Mouse (Mus musculus): ENCODE data around the gene Pak4. TPM values are rescaled to one million over a fixed set of nuclear protein-coding genes. Genes with fewer than 3 reads are reported as not detected.
A peak's percentile ranks its signal among the peaks of the same experiment; 100 is the strongest.

Gene Pak4
- polyA plus RNA-seq, 1 experiment from 2014 or later, result 28.0 TPM

DNA sequence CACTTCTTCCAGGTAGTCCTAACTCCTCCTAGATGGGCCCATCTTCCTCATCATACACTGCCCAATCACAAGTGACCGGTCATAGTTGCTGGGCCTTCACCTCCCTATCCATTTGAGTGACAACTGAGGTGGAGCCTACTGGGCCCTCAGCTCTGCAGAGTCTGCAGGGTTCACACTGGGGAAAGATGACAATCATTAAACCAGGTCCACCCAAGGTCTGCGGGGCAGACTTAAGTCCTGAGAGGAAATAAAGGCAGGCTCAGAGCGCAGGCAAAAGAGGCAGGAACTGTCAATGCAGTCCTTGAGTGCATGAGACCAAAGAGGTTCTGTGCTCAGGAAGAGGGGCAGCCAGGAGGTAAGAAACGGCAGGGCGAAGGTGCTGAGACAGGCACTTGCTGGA lies 25.3 kb downstream of the Pak4 start:
- Histone ChIP-seq H3K4me3 (replicated peaks) (no peak overlapping the region), H3K36me3 (peaks cover 15% of the 10 kb centered on the region), H3K9me3 (no peaks in the 10 kb centered on the region), H3K9ac (replicated peaks) (no peak overlapping the region), H3K4me1 (replicated peaks) (peaks cover 25% of the 10 kb centered on the region; the same call in 1 of the 2 replicates), H3K27me3 (no peaks in the 10 kb centered on the region), H3K27ac (no peak overlapping the region), H3K4me2 (replicated peaks) (no peak overlapping the region)
- WGBS, result 95% methylated on average over 5 of the region's 5 CpGs
- no peak for ATAC-seq

DNA sequence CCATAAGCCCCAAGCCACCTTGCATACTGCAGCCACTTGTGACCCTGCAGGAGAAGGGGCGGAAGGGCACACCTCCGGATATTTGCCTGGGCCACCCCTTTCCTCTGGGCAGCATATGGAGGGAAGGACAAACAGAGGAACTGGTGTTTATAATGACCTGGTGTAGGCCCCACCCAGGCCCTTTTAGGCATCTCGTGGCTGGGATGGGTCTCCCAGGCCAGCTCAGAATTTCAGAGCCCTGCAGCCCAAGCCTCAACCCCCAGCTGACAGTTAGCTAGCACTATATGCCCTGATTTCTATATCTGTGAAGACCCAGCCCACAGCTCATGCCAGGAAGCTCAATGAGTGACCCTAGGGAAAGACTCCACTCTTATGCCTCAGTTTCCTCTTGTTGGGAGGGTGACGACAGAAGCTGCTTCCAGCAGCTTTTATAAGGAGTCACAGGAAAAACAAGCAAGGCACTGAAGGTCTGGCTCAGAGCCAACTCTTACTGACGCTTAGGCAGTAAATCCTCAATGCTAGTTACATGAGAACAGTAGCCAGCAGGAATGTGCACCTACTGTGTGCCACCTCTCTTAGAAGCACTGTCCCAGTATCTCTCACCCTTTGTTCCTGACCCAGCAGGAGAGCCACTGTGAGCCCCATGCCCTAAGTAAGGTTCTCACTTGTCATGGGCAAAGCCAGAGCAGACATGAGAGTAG lies 26.9 kb downstream of the Pak4 start:
- Histone ChIP-seq H3K27me3 (no peaks in the 10 kb centered on the region), H3K4me2 (replicated peaks) (no peak overlapping the region), H3K9me3 (no peaks in the 10 kb centered on the region), H3K27ac (peak overlapping the region; percentile 9; the same call in 1 of the 2 replicates), H3K36me3 (peaks cover 30% of the 10 kb centered on the region), H3K4me1 (replicated peaks) (peaks cover 19% of the 10 kb centered on the region; the same call in 1 of the 2 replicates), H3K9ac (replicated peaks) (no peak overlapping the region), H3K4me3 (replicated peaks) (no peak overlapping the region)
- 53% methylated on average over 5 of the region's 5 CpGs for WGBS
- ATAC-seq, result no peak

DNA sequence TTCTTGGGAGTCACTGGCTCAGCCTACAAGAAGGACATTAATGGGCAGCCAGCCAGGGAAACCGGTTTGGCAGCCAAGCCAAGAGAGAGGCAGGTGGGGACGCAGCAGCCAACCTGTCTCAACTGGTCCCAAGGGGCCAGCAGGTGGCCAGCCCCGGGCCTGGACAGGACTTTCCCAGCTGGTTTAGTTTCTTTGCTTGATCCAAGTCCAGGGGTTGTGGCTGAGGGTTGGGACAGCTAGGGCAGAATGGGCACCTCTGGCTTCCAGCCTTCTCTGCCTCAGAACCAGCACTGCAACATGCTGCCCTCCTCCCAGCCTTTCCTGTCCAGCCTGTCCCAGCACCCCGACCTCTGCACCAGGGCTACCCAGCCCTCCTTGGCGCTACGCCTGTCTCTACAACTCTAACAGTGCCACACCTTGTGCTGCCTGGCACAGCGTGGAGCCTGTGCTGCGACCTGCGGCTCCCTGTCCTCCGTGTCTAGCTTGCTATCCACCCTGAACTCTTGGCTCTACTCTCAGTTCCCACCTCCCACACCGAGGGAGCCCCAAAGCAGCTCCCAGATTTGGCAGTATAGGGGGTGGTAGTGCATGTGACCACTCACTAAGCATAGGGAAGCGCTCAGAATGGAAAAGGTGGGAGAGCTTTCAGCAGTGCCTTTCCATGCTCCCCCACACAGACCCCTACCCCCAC lies 27.5 kb downstream of the Pak4 start:
- H3K4me2 ChIP-seq (replicated peaks), result no peak overlapping the region
- peaks cover 37% of the 10 kb centered on the region for H3K36me3 ChIP-seq
- peak overlapping the region; percentile 9; the same call in 1 of the 2 replicates for H3K27ac ChIP-seq
- no peak overlapping the region for H3K9ac ChIP-seq (replicated peaks)
- no peak for ATAC-seq
- 82% methylated on average over 12 of the region's 12 CpGs for WGBS
- no peaks in the 10 kb centered on the region for H3K27me3 ChIP-seq
- H3K9me3 ChIP-seq, result no peaks in the 10 kb centered on the region
- peaks cover 19% of the 10 kb centered on the region; the same call in 1 of the 2 replicates for H3K4me1 ChIP-seq (replicated peaks)
- H3K4me3 ChIP-seq (replicated peaks), result no peak overlapping the region

DNA sequence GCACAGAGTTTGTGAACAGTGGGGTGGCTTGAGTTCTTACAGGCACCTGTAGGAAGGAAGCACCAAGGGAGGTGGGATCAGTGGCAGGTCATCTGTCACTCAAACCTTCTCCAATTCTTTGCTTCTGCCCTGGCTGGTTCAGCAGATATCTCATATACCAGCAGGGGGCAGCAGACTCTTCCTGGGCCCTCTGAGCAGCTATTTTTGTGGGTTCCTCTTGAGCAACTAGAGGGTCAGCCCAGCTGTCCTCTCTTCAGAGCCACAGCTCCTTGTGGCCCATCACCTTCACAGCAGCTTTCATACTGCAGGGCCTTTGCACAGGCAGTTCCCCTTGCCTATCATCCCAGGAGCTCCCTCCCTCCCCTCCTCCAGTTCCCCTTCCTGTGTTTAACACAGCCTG lies 29.7 kb downstream of the Pak4 start:
- H3K36me3 ChIP-seq, result peaks cover 59% of the 10 kb centered on the region
- no peak for ATAC-seq
- peaks cover 19% of the 10 kb centered on the region; the same call in 1 of the 2 replicates for H3K4me1 ChIP-seq (replicated peaks)

DNA sequence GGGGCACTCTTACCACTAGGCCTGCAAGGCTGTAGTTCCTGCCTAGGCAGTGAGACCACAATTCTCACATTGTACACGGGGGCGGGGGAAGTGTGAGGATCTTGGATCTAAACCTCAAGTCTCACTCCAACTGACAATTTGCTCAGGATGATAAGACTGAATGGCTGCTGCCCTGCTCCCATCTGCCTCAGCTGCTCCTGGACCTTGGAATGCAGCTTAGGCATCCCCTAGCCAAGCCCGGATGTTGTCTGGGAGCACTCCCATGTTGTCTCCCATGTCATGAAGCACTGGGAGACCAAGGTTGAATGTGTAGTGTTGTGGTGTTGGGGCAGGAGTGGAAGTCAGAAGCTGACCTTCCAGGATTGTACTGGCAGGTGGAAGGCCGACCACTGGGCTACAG lies 30.4 kb downstream of the Pak4 start:
- peaks cover 66% of the 10 kb centered on the region for H3K36me3 ChIP-seq
- no peaks in the 10 kb centered on the region for H3K27me3 ChIP-seq
- no peak overlapping the region for H3K27ac ChIP-seq
- H3K4me1 ChIP-seq (replicated peaks), result peaks cover 19% of the 10 kb centered on the region; the same call in 1 of the 2 replicates
- H3K4me2 ChIP-seq (replicated peaks), result no peak overlapping the region
- no peak overlapping the region for H3K9ac ChIP-seq (replicated peaks)
- 93% methylated on average over 4 of the region's 4 CpGs for WGBS
- no peaks in the 10 kb centered on the region for H3K9me3 ChIP-seq
- ATAC-seq, result no peak
- no peak overlapping the region for H3K4me3 ChIP-seq (replicated peaks)

More for the DNA sequence above, 29.7 kb downstream of the Pak4 start:
- Histone ChIP-seq H3K9ac (replicated peaks) (no peak overlapping the region), H3K4me2 (replicated peaks) (no peak overlapping the region), H3K27me3 (no peaks in the 10 kb centered on the region), H3K4me3 (replicated peaks) (no peak overlapping the region), H3K9me3 (no peaks in the 10 kb centered on the region), H3K27ac (no peak overlapping the region)

DNA sequence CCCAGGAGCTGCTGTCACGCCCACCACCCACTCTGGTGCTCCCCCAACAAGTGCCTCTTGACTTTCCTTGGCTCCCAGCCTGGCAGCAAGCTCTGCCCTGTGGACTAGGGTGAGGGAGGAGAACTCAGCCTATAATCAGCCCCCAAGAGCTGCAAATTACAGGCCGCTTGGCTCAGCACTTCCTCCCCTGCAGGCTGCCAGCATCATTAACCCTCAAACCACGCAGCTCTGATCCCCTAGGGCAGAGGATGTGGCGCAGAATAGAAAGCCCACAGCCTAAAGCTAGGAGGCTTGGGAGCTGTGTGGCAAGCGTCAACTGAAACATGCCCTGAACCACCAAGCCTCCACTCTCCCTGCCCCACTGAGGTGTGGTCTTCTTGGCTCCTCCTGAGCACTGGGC lies 32.6 kb downstream of the Pak4 start:
- 86% methylated on average over 5 of the region's 5 CpGs for WGBS
- no peak overlapping the region; the same call in 1 of the 2 replicates for H3K9ac ChIP-seq (replicated peaks)
- H3K36me3 ChIP-seq, result peaks cover 83% of the 10 kb centered on the region
- no peaks in the 10 kb centered on the region for H3K9me3 ChIP-seq
- 0 out of 2 replicates have a peak, but pooled peaks cover 4% of the 10 kb centered on the region for H3K4me1 ChIP-seq (replicated peaks)
- no peak for ATAC-seq
- no peaks in the 10 kb centered on the region for H3K27me3 ChIP-seq
- no peak overlapping the region for H3K4me2 ChIP-seq (replicated peaks)
- no peak overlapping the region for H3K4me3 ChIP-seq (replicated peaks)
- no peak overlapping the region for H3K27ac ChIP-seq

DNA sequence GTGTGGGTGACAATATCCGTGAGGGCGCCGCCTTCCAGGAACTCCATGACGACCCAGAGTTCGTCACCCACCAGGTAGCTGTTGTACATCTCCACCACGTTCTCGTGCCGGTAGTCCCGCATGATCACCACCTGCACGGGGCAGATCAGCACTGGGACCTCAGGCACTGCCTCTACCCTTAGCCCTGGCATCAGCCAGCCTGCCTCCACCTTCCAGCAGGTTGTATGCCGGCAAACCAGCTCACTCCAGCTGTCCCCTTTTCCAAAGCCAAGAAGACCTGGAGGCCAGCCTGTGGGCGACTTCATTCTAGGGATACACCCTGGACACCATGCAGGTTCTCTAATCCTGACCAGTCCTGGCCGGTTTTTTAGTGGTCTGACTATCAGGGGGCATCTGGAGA lies 35.0 kb downstream of the Pak4 start:
- no peak overlapping the region for H3K27ac ChIP-seq
- no peak overlapping the region for H3K9ac ChIP-seq (replicated peaks)
- H3K4me3 ChIP-seq (replicated peaks), result no peak overlapping the region
- H3K4me2 ChIP-seq (replicated peaks), result no peak overlapping the region
- peaks cover 94% of the 10 kb centered on the region for H3K36me3 ChIP-seq
- no peaks in the 10 kb centered on the region for H3K4me1 ChIP-seq (replicated peaks)
- no peaks in the 10 kb centered on the region for H3K9me3 ChIP-seq
- no peak for ATAC-seq
- 98% methylated on average over 13 of the region's 13 CpGs for WGBS
- no peaks in the 10 kb centered on the region for H3K27me3 ChIP-seq

DNA sequence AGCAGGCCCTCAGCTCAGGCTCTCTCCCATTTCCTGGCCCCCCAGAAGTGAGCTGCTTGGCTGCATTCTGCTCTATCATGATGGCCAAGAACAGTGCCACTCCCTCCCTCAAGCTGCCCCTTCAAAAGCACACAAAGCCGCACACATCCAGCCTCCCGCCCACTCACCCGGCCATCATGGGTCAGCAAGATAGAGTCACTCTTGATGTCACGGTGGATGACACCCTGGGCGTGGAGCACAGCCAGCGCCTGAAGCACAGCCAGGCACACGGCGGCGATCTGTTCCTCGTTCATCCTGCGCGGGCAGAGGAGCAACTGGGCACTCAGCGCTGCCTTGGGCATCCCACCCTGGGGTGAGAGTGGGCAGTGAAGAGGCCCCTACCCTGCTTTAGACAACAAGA lies 35.6 kb downstream of the Pak4 start:
- Histone ChIP-seq H3K9me3 (no peaks in the 10 kb centered on the region), H3K36me3 (peaks cover 92% of the 10 kb centered on the region), H3K9ac (replicated peaks) (no peak overlapping the region), H3K27me3 (no peaks in the 10 kb centered on the region), H3K4me2 (replicated peaks) (no peak overlapping the region), H3K27ac (no peak overlapping the region), H3K4me3 (replicated peaks) (no peak overlapping the region), H3K4me1 (replicated peaks) (no peaks in the 10 kb centered on the region)
- 94% methylated on average over 13 of the region's 13 CpGs for WGBS
- no peak for ATAC-seq

DNA sequence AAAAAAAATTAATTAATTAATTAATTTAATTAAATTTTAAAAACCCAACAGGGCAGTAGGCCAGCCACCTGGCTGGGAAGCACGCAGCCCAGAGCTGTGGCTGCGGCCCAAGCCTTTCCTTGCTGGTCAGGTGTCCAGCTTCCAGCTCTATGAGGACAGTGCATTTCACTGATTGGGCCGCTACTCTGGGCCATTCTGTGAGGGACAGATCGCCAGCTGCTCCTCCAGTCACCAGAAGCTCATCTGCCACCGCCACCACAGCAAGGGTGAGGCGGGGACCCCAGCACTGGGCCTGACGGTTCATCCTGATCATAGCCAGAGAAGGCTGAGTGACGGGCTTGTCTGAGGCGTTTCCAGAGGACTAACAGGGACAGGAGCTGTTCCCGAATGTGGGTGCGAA lies 36.0 kb downstream of the Pak4 start:
- Histone ChIP-seq H3K27ac (no peak overlapping the region), H3K9me3 (no peaks in the 10 kb centered on the region), H3K9ac (replicated peaks) (no peak overlapping the region), H3K36me3 (peaks cover 88% of the 10 kb centered on the region), H3K4me3 (replicated peaks) (no peak overlapping the region), H3K4me1 (replicated peaks) (no peaks in the 10 kb centered on the region), H3K27me3 (no peaks in the 10 kb centered on the region), H3K4me2 (replicated peaks) (no peak overlapping the region)
- ATAC-seq, result no peak
- WGBS, result 90% methylated on average over 11 of the region's 11 CpGs

DNA sequence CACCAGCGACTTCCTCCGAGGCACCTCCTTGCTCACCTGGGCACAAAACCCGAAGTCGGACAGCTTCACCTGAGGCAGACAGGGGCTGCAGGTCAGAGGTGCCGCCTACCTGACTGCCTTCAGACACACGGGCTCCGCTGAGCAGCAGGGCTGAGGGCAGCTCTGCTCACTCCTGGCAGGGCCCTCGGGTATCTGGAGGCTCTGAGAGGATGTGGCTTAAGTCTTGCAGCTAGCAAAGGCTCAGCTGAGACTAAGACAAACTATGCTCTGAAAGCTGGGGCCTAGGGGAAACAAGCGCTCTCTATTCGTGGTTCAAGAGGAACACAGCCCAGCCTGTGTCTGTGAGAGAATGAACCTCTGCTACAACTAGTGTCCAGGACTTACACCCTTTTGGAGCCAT lies 37.1 kb downstream of the Pak4 start:
- Histone ChIP-seq H3K4me3 (replicated peaks) (no peak overlapping the region), H3K27ac (no peak overlapping the region), H3K36me3 (peaks cover 77% of the 10 kb centered on the region), H3K4me2 (replicated peaks) (no peak overlapping the region), H3K9ac (replicated peaks) (no peak overlapping the region), H3K27me3 (no peaks in the 10 kb centered on the region), H3K9me3 (no peaks in the 10 kb centered on the region), H3K4me1 (replicated peaks) (peaks cover 3% of the 10 kb centered on the region; the same call in 1 of the 2 replicates)
- WGBS, result 96% methylated on average over 10 of the region's 10 CpGs
- ATAC-seq, result no peak

DNA sequence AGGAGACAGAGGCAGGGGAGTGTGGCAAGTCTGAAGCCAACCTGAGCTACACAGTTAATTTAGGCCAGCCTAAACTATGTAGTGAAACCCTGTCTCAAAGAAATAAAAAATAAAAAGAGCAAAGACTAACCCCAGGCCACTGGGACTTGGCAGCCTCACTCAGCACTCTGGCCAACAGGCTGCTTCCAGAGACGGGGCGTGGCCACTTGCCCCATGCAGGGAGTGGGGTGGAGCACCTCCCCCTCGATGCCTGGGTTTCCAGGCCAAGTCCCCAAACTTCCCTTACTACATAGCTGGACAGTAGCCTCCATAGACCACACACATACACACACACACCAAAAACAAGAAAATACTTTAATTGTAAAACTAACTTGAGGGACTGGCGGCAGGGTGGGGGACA lies 39.5 kb downstream of the Pak4 start:
- H3K36me3 ChIP-seq, result peaks cover 54% of the 10 kb centered on the region
- H3K4me3 ChIP-seq (replicated peaks), result no peak overlapping the region
- H3K4me1 ChIP-seq (replicated peaks), result peaks cover 4% of the 10 kb centered on the region; the same call in 1 of the 2 replicates
- no peaks in the 10 kb centered on the region for H3K27me3 ChIP-seq
- H3K4me2 ChIP-seq (replicated peaks), result no peak overlapping the region
- ATAC-seq, result no peak
- 0 out of 2 replicates have a peak, but pooled peaks cover under 1% of the 10 kb centered on the region for H3K9me3 ChIP-seq
- 72% methylated on average over 4 of the region's 4 CpGs for WGBS
- no peak overlapping the region for H3K27ac ChIP-seq
- H3K9ac ChIP-seq (replicated peaks), result no peak overlapping the region

DNA sequence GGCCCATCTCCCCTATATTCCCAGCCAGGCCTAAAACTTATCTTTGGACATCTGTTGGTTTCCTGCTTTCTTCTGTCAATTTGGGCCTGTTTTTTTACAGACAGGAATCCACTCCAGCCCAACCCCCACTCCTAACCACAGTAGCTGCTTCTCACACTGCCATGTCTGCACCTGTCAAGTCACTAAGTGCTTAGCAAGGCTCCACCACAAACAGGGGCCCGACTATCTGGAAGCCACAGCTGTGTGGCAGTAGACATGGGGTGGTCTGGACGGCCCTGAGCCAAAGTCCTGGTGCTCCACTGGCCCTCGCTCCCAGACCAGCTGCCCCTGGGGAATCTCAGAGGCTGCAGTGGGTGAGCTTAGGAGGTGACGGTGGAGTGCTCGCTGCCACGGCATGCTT lies 40.3 kb downstream of the Pak4 start:
- no peak overlapping the region for H3K27ac ChIP-seq
- WGBS, result 91% methylated on average over 6 of the region's 6 CpGs

More for the DNA sequence above, 40.3 kb downstream of the Pak4 start:
- Histone ChIP-seq H3K36me3 (peaks cover 46% of the 10 kb centered on the region), H3K27me3 (no peaks in the 10 kb centered on the region), H3K4me1 (replicated peaks) (peaks cover 4% of the 10 kb centered on the region; the same call in 1 of the 2 replicates), H3K9ac (replicated peaks) (no peak overlapping the region), H3K4me3 (replicated peaks) (no peak overlapping the region), H3K9me3 (0 out of 2 replicates have a peak, but pooled peaks cover 2% of the 10 kb centered on the region), H3K4me2 (replicated peaks) (no peak overlapping the region)
- no peak for ATAC-seq
